Mouse (Mus musculus): ENCODE measurements around the gene 2610008E11Rik. TPM values are rescaled to one million over a fixed set of nuclear protein-coding genes. Genes with fewer than 3 reads are reported as not detected.
A peak's percentile ranks its signal among the peaks of the same experiment; 100 is the strongest.

The 2610008E11Rik gene
- polyA plus RNA-seq (2011; ENCODE audit: insufficient read depth, insufficient read length, low read depth, missing spikeins): 25.3 and 27.2 TPM in 2 replicates

DNA sequence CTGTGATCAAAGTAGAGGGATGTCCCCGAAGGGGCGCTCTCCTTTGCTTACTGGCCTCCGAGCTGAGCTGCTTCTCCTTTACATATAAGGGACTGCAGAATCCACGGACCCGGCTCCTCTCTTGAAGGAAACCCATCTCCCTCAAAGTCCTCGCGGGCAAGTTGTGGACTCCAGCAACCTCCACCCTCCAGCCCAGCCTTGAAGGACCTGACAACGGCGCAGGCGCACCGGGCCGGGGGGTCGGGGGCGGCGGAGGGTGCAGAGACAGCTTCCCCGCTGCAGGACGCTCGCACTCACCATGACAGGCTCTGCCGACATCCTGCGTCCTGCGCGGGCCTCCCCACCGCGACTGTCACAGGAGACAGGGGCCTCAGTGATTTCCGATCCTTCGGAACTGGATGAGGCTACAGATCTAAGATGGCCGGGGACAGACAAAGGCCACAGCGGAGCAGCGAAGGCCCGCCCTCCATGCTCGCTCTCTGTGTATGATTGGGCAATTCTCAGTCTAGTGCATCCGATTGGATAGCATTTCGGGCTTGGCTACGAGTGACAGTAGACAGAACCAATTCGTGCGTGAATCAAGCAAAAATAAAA is at the start of gene 2610008E11Rik:
Gene 2610008E11Rik (minus strand): TSS at position 440 of the 594 bp plus-strand sequence.
- H3K36me3 ChIP-seq (ENCODE audit: control insufficient read depth, insufficient read depth, low read length, poor library complexity, severe bottlenecking): peaks cover 2% of the 10 kb centered on the region
- H3K9me3 ChIP-seq (replicated peaks; ENCODE audit: control insufficient read depth, insufficient read depth, low read length, poor library complexity, severe bottlenecking): no peaks in the 10 kb centered on the region; the same call in 1 of the 2 replicates
- H3K4me3 ChIP-seq (ENCODE audit: low read depth, low read length): peak within 1 kb of the TSS; percentile 96
- H3K27ac ChIP-seq (ENCODE audit: insufficient read depth, low read length): no peak within 1 kb of the TSS
- no peaks in the 10 kb centered on the region for H3K27me3 ChIP-seq (ENCODE audit: control insufficient read depth, insufficient read depth, low read length, poor library complexity, severe bottlenecking)
- H3K9ac ChIP-seq (ENCODE audit: low read depth, poor library complexity, severe bottlenecking): peak within 1 kb of the TSS; percentile 65
- TF ChIP-seq CTCF (IDR thresholded peaks at IDR 0.05; ENCODE audit: low read depth, low read length) (no peak), POLR2A (IDR thresholded peaks at IDR 0.05; ENCODE audit: insufficient read depth, low read length) (no peak), EP300 (IDR thresholded peaks at IDR 0.05; ENCODE audit: insufficient read depth, low read depth, low read length) (no peak)
- no peaks in the 10 kb centered on the region for H3K4me1 ChIP-seq (ENCODE audit: control insufficient read depth, insufficient read depth, low read length)

GRCm38 (mm10) chr10:79116125-79116849 is 18.9 kb upstream of the 2610008E11Rik start:
- Histone ChIP-seq H3K4me1 (ENCODE audit: control insufficient read depth, insufficient read depth, low read length) (no peaks in the 10 kb centered on the region), H3K36me3 (ENCODE audit: control insufficient read depth, insufficient read depth, low read length, poor library complexity, severe bottlenecking) (no peaks in the 10 kb centered on the region), H3K9me3 (replicated peaks; ENCODE audit: control insufficient read depth, insufficient read depth, low read length, poor library complexity, severe bottlenecking) (no peaks in the 10 kb centered on the region), H3K27me3 (ENCODE audit: control insufficient read depth, insufficient read depth, low read length, poor library complexity, severe bottlenecking) (no peaks in the 10 kb centered on the region; the same call in 1 of the 2 replicates), H3K27ac (ENCODE audit: insufficient read depth, low read length) (no peak overlapping the region), H3K4me3 (ENCODE audit: low read depth, low read length) (no peak overlapping the region), H3K9ac (ENCODE audit: low read depth, poor library complexity, severe bottlenecking) (no peak overlapping the region)
- TF ChIP-seq CTCF (IDR thresholded peaks at IDR 0.05; ENCODE audit: low read depth, low read length): peak; percentile 12
- TF ChIP-seq EP300 (IDR thresholded peaks at IDR 0.05; ENCODE audit: insufficient read depth, low read depth, low read length): no peak

DNA sequence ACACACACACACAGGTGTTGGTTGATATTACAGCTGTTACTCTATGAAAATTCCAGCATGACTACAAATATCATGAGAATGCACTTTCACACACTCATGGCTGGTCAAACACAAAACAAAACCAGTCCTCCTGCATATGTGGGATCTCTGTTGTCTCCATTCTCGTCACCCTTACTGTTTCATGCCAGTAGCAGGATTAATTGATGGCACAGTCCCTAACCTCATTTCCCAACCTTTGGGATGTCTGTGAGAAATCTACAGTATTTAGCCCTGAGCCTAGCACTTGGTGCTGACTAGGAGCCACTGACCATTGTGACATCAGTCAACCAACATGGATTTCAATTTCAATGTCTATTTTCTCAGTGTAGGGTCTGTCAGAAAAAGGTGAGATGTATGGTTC is 17.7 kb upstream of the 2610008E11Rik start:
- H3K4me3 ChIP-seq (ENCODE audit: low read depth, low read length): no peak overlapping the region

GRCm38 (mm10) chr10:79110482-79110881 is 13.1 kb upstream of the 2610008E11Rik start:
- Histone ChIP-seq H3K9ac (ENCODE audit: low read depth, poor library complexity, severe bottlenecking) (no peak overlapping the region), H3K4me1 (ENCODE audit: control insufficient read depth, insufficient read depth, low read length) (no peaks in the 10 kb centered on the region), H3K36me3 (ENCODE audit: control insufficient read depth, insufficient read depth, low read length, poor library complexity, severe bottlenecking) (no peaks in the 10 kb centered on the region), H3K4me3 (ENCODE audit: low read depth, low read length) (no peak overlapping the region), H3K27ac (ENCODE audit: insufficient read depth, low read length) (no peak overlapping the region), H3K27me3 (ENCODE audit: control insufficient read depth, insufficient read depth, low read length, poor library complexity, severe bottlenecking) (no peaks in the 10 kb centered on the region; the same call in 1 of the 2 replicates), H3K9me3 (replicated peaks; ENCODE audit: control insufficient read depth, insufficient read depth, low read length, poor library complexity, severe bottlenecking) (no peaks in the 10 kb centered on the region)
- TF ChIP-seq CTCF (IDR thresholded peaks at IDR 0.05; ENCODE audit: low read depth, low read length) (no peak), POLR2A (IDR thresholded peaks at IDR 0.05; ENCODE audit: insufficient read depth, low read length) (no peak), EP300 (IDR thresholded peaks at IDR 0.05; ENCODE audit: insufficient read depth, low read depth, low read length) (no peak)

More for the DNA sequence above, 17.7 kb upstream of the 2610008E11Rik start:
- no peak for TF ChIP-seq EP300 (IDR thresholded peaks at IDR 0.05; ENCODE audit: insufficient read depth, low read depth, low read length)
- no peak for TF ChIP-seq CTCF (IDR thresholded peaks at IDR 0.05; ENCODE audit: low read depth, low read length)
- no peak for TF ChIP-seq POLR2A (IDR thresholded peaks at IDR 0.05; ENCODE audit: insufficient read depth, low read length)
- Histone ChIP-seq H3K9me3 (replicated peaks; ENCODE audit: control insufficient read depth, insufficient read depth, low read length, poor library complexity, severe bottlenecking) (no peaks in the 10 kb centered on the region), H3K27ac (ENCODE audit: insufficient read depth, low read length) (no peak overlapping the region), H3K36me3 (ENCODE audit: control insufficient read depth, insufficient read depth, low read length, poor library complexity, severe bottlenecking) (no peaks in the 10 kb centered on the region), H3K27me3 (ENCODE audit: control insufficient read depth, insufficient read depth, low read length, poor library complexity, severe bottlenecking) (no peaks in the 10 kb centered on the region; the same call in 1 of the 2 replicates), H3K9ac (ENCODE audit: low read depth, poor library complexity, severe bottlenecking) (no peak overlapping the region), H3K4me1 (ENCODE audit: control insufficient read depth, insufficient read depth, low read length) (no peaks in the 10 kb centered on the region)

DNA sequence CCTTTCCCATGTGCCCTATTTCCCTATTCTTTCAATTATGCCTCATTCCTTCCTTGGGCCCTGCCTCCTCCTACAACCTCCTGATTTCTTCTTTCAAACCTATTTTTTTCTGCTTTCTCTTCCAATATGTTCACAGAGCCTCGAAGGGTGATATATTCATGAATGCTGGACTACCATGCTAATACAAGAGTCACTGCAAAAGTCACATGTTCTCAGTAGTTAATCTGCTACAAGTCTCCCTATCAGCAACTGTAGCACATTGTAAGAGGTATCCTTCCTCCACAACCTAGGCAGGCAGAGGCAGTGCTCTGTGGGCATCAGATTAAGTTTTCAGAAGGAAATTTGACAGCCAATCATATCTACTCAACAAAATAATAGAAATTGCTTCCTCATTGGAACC is 11.8 kb upstream of the 2610008E11Rik start:
- Histone ChIP-seq H3K4me3 (ENCODE audit: low read depth, low read length) (no peak overlapping the region), H3K27me3 (ENCODE audit: control insufficient read depth, insufficient read depth, low read length, poor library complexity, severe bottlenecking) (no peaks in the 10 kb centered on the region; the same call in 1 of the 2 replicates), H3K36me3 (ENCODE audit: control insufficient read depth, insufficient read depth, low read length, poor library complexity, severe bottlenecking) (no peaks in the 10 kb centered on the region), H3K27ac (ENCODE audit: insufficient read depth, low read length) (no peak overlapping the region), H3K4me1 (ENCODE audit: control insufficient read depth, insufficient read depth, low read length) (no peaks in the 10 kb centered on the region), H3K9me3 (replicated peaks; ENCODE audit: control insufficient read depth, insufficient read depth, low read length, poor library complexity, severe bottlenecking) (no peaks in the 10 kb centered on the region), H3K9ac (ENCODE audit: low read depth, poor library complexity, severe bottlenecking) (no peak overlapping the region)
- no peak for TF ChIP-seq CTCF (IDR thresholded peaks at IDR 0.05; ENCODE audit: low read depth, low read length)
- TF ChIP-seq POLR2A (IDR thresholded peaks at IDR 0.05; ENCODE audit: insufficient read depth, low read length): no peak
- TF ChIP-seq EP300 (IDR thresholded peaks at IDR 0.05; ENCODE audit: insufficient read depth, low read depth, low read length): no peak

- Histone ChIP-seq H3K9ac (ENCODE audit: low read depth, poor library complexity, severe bottlenecking) (no peak overlapping the region), H3K27ac (ENCODE audit: insufficient read depth, low read length) (no peak overlapping the region), H3K27me3 (ENCODE audit: control insufficient read depth, insufficient read depth, low read length, poor library complexity, severe bottlenecking) (no peaks in the 10 kb centered on the region), H3K9me3 (replicated peaks; ENCODE audit: control insufficient read depth, insufficient read depth, low read length, poor library complexity, severe bottlenecking) (no peaks in the 10 kb centered on the region), H3K4me1 (ENCODE audit: control insufficient read depth, insufficient read depth, low read length) (no peaks in the 10 kb centered on the region), H3K36me3 (ENCODE audit: control insufficient read depth, insufficient read depth, low read length, poor library complexity, severe bottlenecking) (no peaks in the 10 kb centered on the region), H3K4me3 (ENCODE audit: low read depth, low read length) (no peak overlapping the region)
- no peak for TF ChIP-seq CTCF (IDR thresholded peaks at IDR 0.05; ENCODE audit: low read depth, low read length)
- no peak for TF ChIP-seq EP300 (IDR thresholded peaks at IDR 0.05; ENCODE audit: insufficient read depth, low read depth, low read length)
- TF ChIP-seq POLR2A (IDR thresholded peaks at IDR 0.05; ENCODE audit: insufficient read depth, low read length): no peak
These were observed 10.1 kb upstream of the 2610008E11Rik start for GRCm38 (mm10) chr10:79107531-79107930.
